Mouse (Mus musculus) lung, postnatal 25 days (tissue): ENCODE measurements at regions not wholly inside any gene's neighbourhood (a gene's known extent, or its start where the extent isn't known, plus 50 kb on each side); places are given as distances from the start of the nearest gene placed in this dataset.
A peak's percentile ranks its signal among the peaks of the same experiment; 100 is the strongest.

Experiments used
- DNase-seq: peaks from one replicate; pipeline ENCODE4 v3.0.0; 2022; ENCODE audit warnings: low spot score

DNA sequence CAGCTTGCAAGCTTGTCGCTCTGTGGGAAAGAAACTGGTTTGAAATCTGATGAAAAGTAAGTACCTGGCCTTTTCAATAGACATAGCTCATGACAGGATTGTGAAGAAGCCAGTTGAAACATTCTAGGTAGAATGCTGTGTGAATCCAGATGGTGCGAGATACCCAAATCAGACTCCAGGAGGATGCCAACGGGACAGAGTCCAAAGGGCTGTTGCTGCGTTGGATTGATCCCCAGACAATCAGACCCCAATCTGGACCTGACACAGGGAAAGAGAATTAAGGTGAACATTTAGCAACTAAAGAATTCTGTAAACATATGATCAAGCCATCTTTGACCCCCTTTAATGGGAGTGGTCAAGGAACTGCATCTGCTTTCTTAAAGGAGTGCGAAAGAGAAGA is 296.6 kb upstream of the Gm15217 start:
- DNase-seq, result no peak

- DNase-seq, result no peak
Observed at GRCm38 (mm10) chr14:46088968-46089691, 290.1 kb upstream of the Gm15217 start.

GRCm38 (mm10) chr14:46115950-46116349 is 263.3 kb upstream of the Gm15217 start:
- DNase-seq, result no peak

DNA sequence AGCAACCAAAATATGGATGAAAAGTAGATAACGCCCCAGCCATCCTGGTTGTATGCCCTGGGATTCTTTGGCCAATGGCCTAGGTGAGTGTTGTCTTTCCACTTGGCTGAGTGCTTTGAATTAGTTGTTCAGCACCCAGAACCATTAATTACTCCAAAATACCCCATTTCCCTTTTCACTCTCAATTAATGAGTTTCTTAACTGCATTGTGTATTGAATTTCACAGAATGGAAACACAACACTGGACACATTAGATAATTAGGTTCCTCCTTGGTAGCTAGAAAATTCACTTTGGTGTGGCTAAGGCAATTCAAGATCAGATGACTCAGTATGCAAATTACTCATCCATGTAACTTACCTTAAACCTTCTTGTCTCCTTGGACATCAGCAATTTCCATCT is 252.7 kb upstream of the Gm15217 start:
- no peak for DNase-seq

- DNase-seq, result no peak
Observed at GRCm38 (mm10) chr14:46129762-46130161, 249.5 kb upstream of the Gm15217 start.

GRCm38 (mm10) chr14:46144175-46144574 is 235.0 kb upstream of the Gm15217 start:
- peak; percentile 64 for DNase-seq

DNA sequence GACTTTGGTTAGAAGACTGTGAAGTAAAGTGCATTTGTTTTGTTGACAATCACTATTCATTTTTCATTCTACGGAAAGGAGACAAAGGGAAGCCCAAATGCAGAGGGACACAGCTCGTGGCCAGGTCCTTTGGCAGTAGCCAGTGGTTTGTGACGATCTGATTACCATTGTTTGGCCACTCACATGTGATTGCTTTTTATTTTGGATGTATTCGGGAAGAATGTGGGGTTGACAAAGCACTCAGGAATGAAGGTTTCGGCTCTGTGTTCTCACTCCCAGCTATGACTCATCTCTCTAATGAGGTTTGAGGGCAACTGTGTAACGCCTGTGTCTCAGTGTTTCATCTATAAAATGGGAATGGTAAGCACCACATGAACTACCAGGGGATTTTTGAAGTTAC is 234.5 kb upstream of the Gm15217 start:
- peak; percentile 25 for DNase-seq

- DNase-seq, result no peak
Observed at GRCm38 (mm10) chr14:46145584-46145983, 233.6 kb upstream of the Gm15217 start.

GRCm38 (mm10) chr14:46149073-46149661 is 230.0 kb upstream of the Gm15217 start:
- DNase-seq, result no peak

DNA sequence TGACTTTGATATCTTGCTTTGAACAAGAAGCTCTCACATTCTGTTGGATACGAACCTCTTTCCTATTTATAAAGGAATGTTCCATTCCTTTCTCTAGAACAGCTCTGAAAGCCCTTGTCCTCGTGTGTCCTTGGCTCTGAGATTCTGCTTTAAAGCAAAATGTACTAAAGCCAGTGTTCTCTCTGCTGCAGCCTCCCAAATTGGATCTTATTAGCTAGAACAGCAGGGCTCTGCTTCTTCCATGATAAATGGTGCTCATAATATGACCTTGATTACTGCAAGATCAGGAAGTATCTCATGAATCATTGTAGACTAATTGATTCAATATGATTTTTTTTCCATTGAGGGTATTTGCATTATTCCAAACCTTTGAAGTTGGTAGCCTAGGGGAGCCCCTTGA is 220.5 kb upstream of the Gm15217 start:
- no peak for DNase-seq

GRCm38 (mm10) chr14:46172181-46172874 is 206.9 kb upstream of the Gm15217 start:
- DNase-seq, result no peak

GRCm38 (mm10) chr14:46172875-46173324 is 206.3 kb upstream of the Gm15217 start:
- no peak for DNase-seq

- no peak for DNase-seq
Observed at GRCm38 (mm10) chr14:46174386-46174785, 204.8 kb upstream of the Gm15217 start.

DNA sequence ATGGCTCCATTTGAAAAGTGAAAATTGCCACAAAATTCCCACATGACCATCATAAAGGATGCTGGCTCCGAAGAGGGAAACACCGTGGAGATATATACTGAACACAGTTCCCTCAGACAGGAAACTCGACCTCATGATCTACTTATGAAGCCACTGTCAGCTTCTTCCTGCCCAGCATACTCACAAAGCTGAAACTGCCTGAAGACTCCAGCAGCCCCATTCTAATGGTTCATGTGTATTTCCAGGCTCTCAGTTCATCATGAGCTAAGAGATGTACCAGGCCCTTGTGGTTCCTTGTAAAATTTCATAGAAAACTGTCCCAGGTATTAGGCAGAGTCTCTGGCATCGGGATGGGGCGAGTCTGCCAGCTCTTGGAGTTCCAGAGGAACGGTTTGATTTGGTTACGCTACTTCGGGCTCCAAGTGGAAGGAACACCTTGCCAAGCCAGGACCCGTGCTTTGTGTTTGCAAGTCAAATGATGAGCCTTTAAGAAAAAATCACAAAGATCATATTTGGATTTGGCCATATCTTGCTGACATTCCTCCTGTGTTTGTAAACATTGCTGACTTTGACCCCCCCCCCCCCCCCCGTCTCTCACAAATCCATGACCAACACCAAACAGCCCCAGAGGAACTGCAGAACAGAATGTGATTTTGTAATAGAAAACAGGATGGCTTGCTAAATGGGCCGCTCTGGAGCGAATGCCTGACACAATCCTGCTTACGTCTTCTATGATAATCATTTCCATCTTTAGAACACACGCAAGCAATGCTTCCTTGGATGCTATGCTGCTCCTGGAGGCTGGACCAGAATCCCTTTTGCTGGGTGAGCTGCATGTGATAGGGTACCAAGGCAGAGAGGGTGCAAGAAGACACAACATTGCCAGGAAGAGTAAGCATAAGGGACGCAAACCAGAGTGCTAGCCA is 203.7 kb upstream of the Gm15217 start:
- no peak for DNase-seq

DNA sequence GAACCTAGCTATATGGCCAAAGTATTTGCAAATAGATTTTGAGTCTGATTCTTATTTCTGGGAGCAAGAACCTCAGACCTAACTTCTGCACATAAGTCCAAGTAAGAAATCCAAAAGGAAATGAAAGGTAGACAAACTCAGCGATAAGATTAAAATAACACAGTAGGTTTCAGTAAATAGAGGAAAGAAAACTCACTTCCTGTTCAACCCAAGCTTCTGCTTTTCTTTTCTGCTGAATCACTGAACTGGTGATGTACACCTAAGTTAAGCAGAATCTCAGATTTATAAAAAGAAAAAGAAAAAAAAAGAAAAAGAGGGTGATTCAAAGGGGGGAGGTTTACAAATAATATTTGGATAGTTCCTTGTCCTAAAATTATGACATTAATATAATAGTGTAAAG is 200.2 kb upstream of the Gm15217 start:
- no peak for DNase-seq

DNA sequence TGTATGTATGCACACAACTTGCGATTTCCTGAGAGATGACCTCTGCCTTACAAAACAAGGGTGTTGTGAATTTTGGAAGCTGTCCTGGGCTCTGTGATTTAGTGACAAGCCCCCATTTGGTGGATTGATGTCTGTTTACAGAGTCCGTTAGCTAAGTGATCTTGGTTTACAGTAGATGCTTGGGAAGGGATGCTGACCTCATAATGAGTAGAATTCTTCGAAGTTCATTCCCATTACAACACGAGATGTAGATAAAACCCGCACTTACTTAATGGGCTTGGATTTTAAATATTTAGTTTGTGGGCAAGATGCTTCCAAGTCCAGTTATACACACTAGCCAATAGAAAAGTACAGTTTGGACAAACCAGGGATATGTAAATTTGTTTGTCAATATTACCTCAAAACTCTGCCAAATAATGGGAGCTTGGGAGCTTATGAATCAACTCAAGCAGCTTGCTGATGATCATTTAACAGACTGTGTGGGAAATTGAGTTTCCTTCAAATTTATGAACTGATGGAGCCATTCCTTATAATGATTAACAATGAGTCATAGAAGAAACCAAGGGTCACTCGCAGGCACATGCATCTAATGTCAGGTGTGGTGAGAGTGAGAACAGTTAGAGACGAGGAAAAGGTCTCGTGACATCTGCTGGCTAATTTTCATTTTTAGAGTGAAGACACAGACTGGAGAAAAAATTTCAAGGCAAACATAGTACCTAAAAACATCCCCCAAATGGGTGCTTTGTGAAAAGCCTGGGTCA is 187.4 kb upstream of the Gm15217 start:
- DNase-seq, result no peak

GRCm38 (mm10) chr14:46193577-46193976 is 185.6 kb upstream of the Gm15217 start:
- no peak for DNase-seq

GRCm38 (mm10) chr14:46195939-46196338 is 183.3 kb upstream of the Gm15217 start:
- DNase-seq, result no peak

GRCm38 (mm10) chr14:46202818-46203217 is 176.4 kb upstream of the Gm15217 start:
- DNase-seq, result no peak

GRCm38 (mm10) chr14:46220483-46220882 is 158.7 kb upstream of the Gm15217 start:
- no peak for DNase-seq

GRCm38 (mm10) chr14:46221897-46222669 is 157.1 kb upstream of the Gm15217 start:
- DNase-seq, result no peak
